Mouse (Mus musculus): Measurements from ENCODE around the gene Abt1.
A peak's percentile ranks its signal among the peaks of the same experiment; 100 is the strongest.

DNA sequence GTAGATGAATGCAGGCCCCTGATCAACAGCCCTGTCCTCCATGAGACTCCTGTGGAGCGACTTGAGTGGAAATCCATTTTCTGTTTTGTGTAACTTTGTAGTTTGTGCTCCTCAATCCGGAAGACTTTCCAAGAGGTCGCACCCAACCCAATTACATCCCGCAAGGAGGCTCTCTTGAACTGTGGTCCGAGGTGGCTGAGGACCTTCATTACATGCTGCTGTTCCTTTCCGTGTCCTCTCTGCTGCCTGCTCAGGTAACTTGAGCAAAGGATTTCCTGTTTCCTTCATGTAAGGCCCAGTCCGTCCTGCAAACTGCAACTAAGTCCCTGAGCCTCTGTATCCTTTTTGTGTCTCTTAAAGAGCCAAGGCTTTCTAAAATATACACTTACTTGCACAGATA, 10.8 kb upstream of the Abt1 start:
- TF ChIP-seq CTCF (IDR thresholded peaks at IDR 0.05; ENCODE audit: low read depth, low read length) = peak; percentile 30
- TF ChIP-seq POLR2A (IDR thresholded peaks at IDR 0.05; ENCODE audit: insufficient read depth, low read length) = no peak

Data from ES-Bruce4 (cell line).